Mouse (Mus musculus) neural tube, embryonic 15.5 days (tissue): ENCODE measurements around the gene Upk3a. TPM values are rescaled to one million over a fixed set of nuclear protein-coding genes. Genes with fewer than 3 reads are reported as not detected.
"Not testable (repeated sequence)": the region's sequence is repeated elsewhere in the genome, so short reads cannot be mapped to it uniquely, and the experiment has no call there.

Experiments
- ATAC-seq: fragments of 200-750 bp; cut with Nextera tagmentation; 2 replicates; pipeline ENCODE4 v1.8.0; 2017; ENCODE audit warnings: mild to moderate bottlenecking, moderate TSS enrichment, moderate library complexity; ENCODE audit not compliant: low FRiP score
- H3K27ac ChIP-seq: fragments of 300-500 bp; sonication (generic); replicated peaks from 2 replicates; pipeline ENCODE4 v1.5.1; 2015; ENCODE audit warnings: mild to moderate bottlenecking, inconsistent platforms
- H3K27me3 ChIP-seq: fragments of 300-500 bp; sonication (generic); replicated peaks from 2 replicates; pipeline ENCODE4 v1.6.1; 2015; ENCODE audit warnings: inconsistent platforms
- H3K36me3 ChIP-seq: fragments of 300-500 bp; sonication (generic); 2 replicates; pipeline ENCODE4 v1.6.1; 2015; ENCODE audit warnings: inconsistent platforms
- H3K4me1 ChIP-seq: fragments of 300-500 bp; sonication (generic); 2 replicates; pipeline ENCODE4 v1.6.1; 2015; ENCODE audit warnings: inconsistent platforms
- H3K4me2 ChIP-seq: fragments of 300-500 bp; sonication (generic); 2 replicates; pipeline ENCODE4 v1.6.1; 2015; ENCODE audit warnings: inconsistent platforms, mild to moderate bottlenecking, moderate library complexity
- H3K4me3 ChIP-seq: fragments of 300-500 bp; sonication (generic); replicated peaks from 2 replicates; pipeline ENCODE4 v1.5.1; 2015; ENCODE audit warnings: mild to moderate bottlenecking, inconsistent platforms
- H3K9ac ChIP-seq: fragments of 300-500 bp; sonication (generic); replicated peaks from 2 replicates; pipeline ENCODE4 v1.6.1; 2015; ENCODE audit warnings: mild to moderate bottlenecking, inconsistent platforms
- H3K9me3 ChIP-seq: fragments of 300-500 bp; sonication (generic); replicated peaks from 2 replicates; pipeline ENCODE4 v1.6.1; 2016; ENCODE audit warnings: inconsistent platforms
- WGBS: fragments of 180-500 bp; shearing (Covaris S2); methylation state at CpG from one replicate; pipeline ENCODE4 v1.1.7; 2015; ENCODE audit warnings: mixed read lengths; 5-methylcytosine and 5-hydroxymethylcytosine counted together
- polyA plus RNA-seq: library from polyadenylated mRNA; unstranded; fragments of >200 nt; fragmentation: Nextera tagmentation; extraction: Ambion mirVana; gene quantifications from 2 replicates; pipeline ENCODE4 v1.2.1, GENCODE M21; 2015

Gene Upk3a
- polyA plus RNA-seq, 1 experiment from 2014 or later = 0.74 TPM

GRCm38 (mm10) chr15:85009666-85010065, 7.3 kb upstream of the Upk3a start:
- WGBS = 86% methylated on average over 8 of the region's 8 CpGs
- no peak overlapping the region for H3K9ac ChIP-seq
- no peak for ATAC-seq

GRCm38 (mm10) chr15:85011895-85012661, 4.9 kb upstream of the Upk3a start:
- Histone ChIP-seq H3K4me1 (peaks cover 15% of the 10 kb centered on the region), H3K4me2 (peak overlapping the region; percentile 17), H3K9ac (no peak overlapping the region), H3K27ac (peak overlapping the region; percentile 56), H3K36me3 (no peaks in the 10 kb centered on the region), H3K27me3 (0 out of 2 replicates have a peak, but pooled peaks cover 6% of the 10 kb centered on the region), H3K4me3 (no peak overlapping the region), H3K9me3 (no peaks in the 10 kb centered on the region)
- 29% methylated on average over 19 of the region's 19 CpGs for WGBS
- ATAC-seq = no peak

More at GRCm38 (mm10) chr15:85009666-85010065, 7.3 kb upstream of the Upk3a start:
- Histone ChIP-seq H3K4me3 (no peak overlapping the region), H3K36me3 (no peaks in the 10 kb centered on the region), H3K9me3 (no peaks in the 10 kb centered on the region), H3K4me2 (no peak overlapping the region), H3K4me1 (peaks cover 10% of the 10 kb centered on the region; the same call in 1 of the 2 replicates), H3K27me3 (no peaks in the 10 kb centered on the region), H3K27ac (no peak overlapping the region)

GRCm38 (mm10) chr15:85012662-85013054, 4.3 kb upstream of the Upk3a start:
- Histone ChIP-seq H3K4me2 (peak overlapping the region; percentile 17; the same call in 1 of the 2 replicates), H3K36me3 (no peaks in the 10 kb centered on the region), H3K9me3 (no peaks in the 10 kb centered on the region), H3K4me3 (no peak overlapping the region), H3K9ac (no peak overlapping the region), H3K27ac (0 out of 2 replicates have a peak overlapping the region, but pooled peaks have one; percentile 56), H3K27me3 (0 out of 2 replicates have a peak, but pooled peaks cover 6% of the 10 kb centered on the region), H3K4me1 (peaks cover 20% of the 10 kb centered on the region)
- ATAC-seq = no peak
- 17% methylated on average over 2 of the region's 2 CpGs for WGBS

- H3K27me3 ChIP-seq = 0 out of 2 replicates have a peak, but pooled peaks cover 6% of the 10 kb centered on the region
- WGBS = 90% methylated on average over 11 of the region's 11 CpGs
- no peak overlapping the region for H3K9ac ChIP-seq
- no peaks in the 10 kb centered on the region for H3K36me3 ChIP-seq
- H3K4me2 ChIP-seq = no peak overlapping the region
- no peak overlapping the region for H3K27ac ChIP-seq
- no peaks in the 10 kb centered on the region for H3K9me3 ChIP-seq
- ATAC-seq = no peak
- H3K4me1 ChIP-seq = peaks cover 20% of the 10 kb centered on the region
- no peak overlapping the region for H3K4me3 ChIP-seq
Observed at GRCm38 (mm10) chr15:85015771-85016170, 1.2 kb upstream of the Upk3a start.

GRCm38 (mm10) chr15:85022211-85022610, 5.3 kb downstream of the Upk3a start:
- H3K4me1 ChIP-seq = peaks cover 3% of the 10 kb centered on the region
- ATAC-seq = no peak
- no peak overlapping the region for H3K4me3 ChIP-seq
- H3K27ac ChIP-seq = no peak overlapping the region
- H3K9ac ChIP-seq = no peak overlapping the region
- H3K9me3 ChIP-seq = no peaks in the 10 kb centered on the region
- H3K4me2 ChIP-seq = no peak overlapping the region
- no peaks in the 10 kb centered on the region for H3K36me3 ChIP-seq
- no peaks in the 10 kb centered on the region for H3K27me3 ChIP-seq
- WGBS = 71% methylated on average over 4 of the region's 4 CpGs

- Histone ChIP-seq H3K4me2 (no peak overlapping the region), H3K4me3 (no peak overlapping the region), H3K27me3 (no peaks in the 10 kb centered on the region), H3K4me1 (no peaks in the 10 kb centered on the region), H3K9ac (no peak overlapping the region), H3K9me3 (no peaks in the 10 kb centered on the region), H3K36me3 (no peaks in the 10 kb centered on the region), H3K27ac (no peak overlapping the region)
- WGBS = 86% methylated on average over 4 of the region's 4 CpGs
- no peak for ATAC-seq
Observed at GRCm38 (mm10) chr15:85026197-85026596, 9.3 kb downstream of the Upk3a start.

GRCm38 (mm10) chr15:85027740-85028139, 10.8 kb downstream of the Upk3a start:
- H3K27me3 ChIP-seq = no peaks in the 10 kb centered on the region
- no peaks in the 10 kb centered on the region for H3K4me1 ChIP-seq
- no peak overlapping the region for H3K4me3 ChIP-seq
- no peak overlapping the region for H3K27ac ChIP-seq
- no peak overlapping the region for H3K9ac ChIP-seq
- H3K36me3 ChIP-seq = no peaks in the 10 kb centered on the region
- ATAC-seq = no peak
- no peaks in the 10 kb centered on the region for H3K9me3 ChIP-seq
- 41% methylated on average over 4 of the region's 4 CpGs for WGBS
- no peak overlapping the region for H3K4me2 ChIP-seq

GRCm38 (mm10) chr15:85028648-85029047, 11.7 kb downstream of the Upk3a start, which contains the start of gene Fam118a:
Gene Fam118a, plus strand, starts transcription at chr15:85028948.
- H3K4me2 ChIP-seq, H3K4me3 ChIP-seq, H3K27me3 ChIP-seq, H3K9ac ChIP-seq, H3K4me1 ChIP-seq, H3K9me3 ChIP-seq, H3K27ac ChIP-seq, ATAC-seq, H3K36me3 ChIP-seq: not testable (repeated sequence)
- WGBS = 65% methylated on average over 1 of the region's 1 CpGs

- H3K36me3 ChIP-seq, H3K27ac ChIP-seq, H3K9ac ChIP-seq, H3K4me2 ChIP-seq, ATAC-seq, H3K9me3 ChIP-seq, H3K4me1 ChIP-seq, H3K4me3 ChIP-seq, H3K27me3 ChIP-seq: not testable (repeated sequence)
- WGBS = 82% methylated on average over 1 of the region's 1 CpGs
Observed at GRCm38 (mm10) chr15:85030643-85031042, 13.7 kb downstream of the Upk3a start.

- Histone ChIP-seq H3K4me3 (no peak overlapping the region), H3K27ac (no peak overlapping the region), H3K9ac (no peak overlapping the region), H3K9me3 (no peaks in the 10 kb centered on the region), H3K27me3 (no peaks in the 10 kb centered on the region; the same call in 1 of the 2 replicates), H3K4me2 (no peak overlapping the region), H3K4me1 (peaks cover 11% of the 10 kb centered on the region), H3K36me3 (no peaks in the 10 kb centered on the region)
- ATAC-seq = no peak
- WGBS = 54% methylated on average over 3 of the region's 3 CpGs
Observed at GRCm38 (mm10) chr15:85031866-85032265, 14.9 kb downstream of the Upk3a start.

GRCm38 (mm10) chr15:85033916-85034315, 17.0 kb downstream of the Upk3a start:
- H3K9me3 ChIP-seq, ATAC-seq, H3K36me3 ChIP-seq, H3K27ac ChIP-seq, H3K4me2 ChIP-seq, H3K9ac ChIP-seq, H3K4me3 ChIP-seq, H3K27me3 ChIP-seq: not testable (repeated sequence)
- 54% methylated on average over 7 of the region's 7 CpGs for WGBS
- peaks cover 30% of the 10 kb centered on the region for H3K4me1 ChIP-seq
